Mouse (Mus musculus) bone marrow, adult 2 months (tissue): ENCODE results near the gene Plcb1.

ENCODE experiments used
- CTCF ChIP-seq: fragments of 200-500 bp; IDR thresholded peaks from 2 replicates; pipeline ENCODE4 v1.5.1; 2011; ENCODE audit warnings: low read length, control low read depth; ENCODE audit not compliant: control insufficient read depth, insufficient read depth
- POLR2A ChIP-seq: fragments of 200-500 bp; IDR thresholded peaks from 2 replicates; pipeline ENCODE4 v1.6.1; 2011; ENCODE audit warnings: low read depth, mild to moderate bottlenecking, control low read depth, low read length, borderline replicate concordance; ENCODE audit not compliant: control insufficient read depth

GRCm38 (mm10) chr2:135140576-135140975 lies 354.7 kb downstream of the Plcb1 start:
- TF ChIP-seq POLR2A (no peak), CTCF (no peak)
